Comparison of ENCODE assay signal across 30 mouse cellular contexts in genomic region chr3:155604001-155604400, GRCm38 (mm10).
"Had no signal": no experiment of that assay in that cellular context is flagged by ENCODE, and none has a peak within 500 bp of the region (broad histone marks: within the 10 kb centered on the region; RNA-seq: fewer than 3 reads in every experiment).

No protein-coding gene starts in this region.

- H3K9me3 ChIP-seq: limb, embryonic 10.5 days; limb, embryonic 12.5 days; limb, embryonic 13.5 days; limb, embryonic 15.5 days; liver, embryonic 12.5 days; liver, embryonic 13.5 days; liver, embryonic 15.5 days; lung, embryonic 15.5 days; megakaryocyte, embryonic 14.5 days; midbrain, embryonic 10.5 days; midbrain, embryonic 12.5 days; midbrain, embryonic 13.5 days; midbrain, embryonic 15.5 days had no signal

- H3K4me3 ChIP-seq: limb, embryonic 10.5 days; limb, embryonic 12.5 days; limb, embryonic 13.5 days; limb, embryonic 15.5 days; liver, embryonic 12.5 days; liver, embryonic 13.5 days; liver, embryonic 15.5 days; lung, embryonic 15.5 days; megakaryocyte, embryonic 14.5 days; midbrain, embryonic 10.5 days; midbrain, embryonic 12.5 days; midbrain, embryonic 13.5 days; midbrain, embryonic 15.5 days; myocyte had no signal

- H3K4me2 ChIP-seq: limb, embryonic 12.5 days; limb, embryonic 13.5 days; limb, embryonic 15.5 days; liver, embryonic 12.5 days; liver, embryonic 13.5 days; liver, embryonic 15.5 days; lung, embryonic 14.5 days; lung, embryonic 15.5 days; midbrain, embryonic 11.5 days; midbrain, embryonic 12.5 days; midbrain, embryonic 13.5 days; midbrain, embryonic 15.5 days had no signal

- H3K27ac ChIP-seq: limb, embryonic 10.5 days; limb, embryonic 12.5 days; limb, embryonic 13.5 days; limb, embryonic 15.5 days; liver, embryonic 12.5 days; liver, embryonic 13.5 days; liver, embryonic 14.5 days; liver, embryonic 15.5 days; lung, embryonic 15.5 days; macrophage; midbrain, embryonic 10.5 days; midbrain, embryonic 12.5 days; midbrain, embryonic 13.5 days; midbrain, embryonic 15.5 days had no signal

- H3K36me3 ChIP-seq: limb, embryonic 10.5 days; limb, embryonic 12.5 days; limb, embryonic 13.5 days; limb, embryonic 15.5 days; liver, embryonic 12.5 days; liver, embryonic 13.5 days; liver, embryonic 15.5 days; lung, embryonic 15.5 days; midbrain, embryonic 10.5 days; midbrain, embryonic 12.5 days; midbrain, embryonic 13.5 days; midbrain, embryonic 15.5 days had no signal

- DNase-seq: left cerebral cortex, postnatal 4 days; liver; liver, embryonic 13.5 days; liver, postnatal 0 days; lung, adult 18-20 months; lung, adult 2 months; lung, embryonic 14.5 days; lung, postnatal 10 days; lung, postnatal 14 days; lung, postnatal 36 days; lung, postnatal 4 days; midbrain, embryonic 14.5 days had no signal

- H3K9ac ChIP-seq: limb, embryonic 12.5 days; limb, embryonic 13.5 days; limb, embryonic 15.5 days; liver, embryonic 12.5 days; liver, embryonic 13.5 days; liver, embryonic 14.5 days; liver, embryonic 15.5 days; liver, postnatal 0 days; lung, embryonic 14.5 days; lung, embryonic 15.5 days; midbrain, embryonic 12.5 days; midbrain, embryonic 13.5 days; midbrain, embryonic 15.5 days had no signal

- H3K4me1 ChIP-seq: limb, embryonic 10.5 days; limb, embryonic 12.5 days; limb, embryonic 13.5 days; limb, embryonic 15.5 days; liver, embryonic 12.5 days; liver, embryonic 13.5 days; liver, embryonic 15.5 days; lung, embryonic 15.5 days; megakaryocyte, embryonic 14.5 days; midbrain, embryonic 10.5 days; midbrain, embryonic 12.5 days; midbrain, embryonic 13.5 days; midbrain, embryonic 15.5 days had no signal

- H3K27me3 ChIP-seq: limb, embryonic 12.5 days; limb, embryonic 13.5 days; limb, embryonic 15.5 days; liver, embryonic 12.5 days; liver, embryonic 13.5 days; liver, embryonic 15.5 days; lung, embryonic 15.5 days; megakaryocyte, embryonic 14.5 days; midbrain, embryonic 12.5 days; midbrain, embryonic 13.5 days; midbrain, embryonic 15.5 days had no signal

- ATAC-seq: liver, embryonic 12.5 days; liver, postnatal 0 days; lung, postnatal 0 days; midbrain, embryonic 13.5 days; midbrain, embryonic 15.5 days; midbrain, embryonic 16.5 days had no signal
